Mouse (Mus musculus) kidney, postnatal 14 days (tissue): ENCODE measurements around the gene Pilra.
A peak's percentile ranks its signal among the peaks of the same experiment; 100 is the strongest.

Source experiments
- DNase-seq: peaks from one replicate; pipeline ENCODE4 v3.0.0; 2022; ENCODE audit warnings: mixed read lengths

Gene Pilra

DNA sequence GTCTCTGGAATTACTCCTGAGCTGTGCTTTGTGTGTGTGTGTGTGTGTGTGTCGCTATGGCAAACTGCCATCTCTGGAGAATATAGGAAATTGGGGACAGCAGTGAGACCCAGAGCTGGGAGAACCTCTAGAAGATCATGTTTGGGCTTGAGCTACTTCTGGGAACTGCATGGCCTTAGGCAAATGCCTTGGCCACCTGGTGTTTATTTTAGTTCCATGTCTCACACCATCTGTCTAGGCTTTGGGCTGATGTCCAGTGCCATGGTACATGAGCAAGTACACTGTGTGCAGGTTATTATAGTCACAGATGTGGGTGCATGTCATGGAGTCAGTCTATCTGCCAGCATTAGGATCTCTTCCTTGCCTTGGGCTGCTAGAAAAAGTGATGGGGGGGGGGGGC, 13.5 kb downstream of the Pilra start:
- no peak for DNase-seq

DNA sequence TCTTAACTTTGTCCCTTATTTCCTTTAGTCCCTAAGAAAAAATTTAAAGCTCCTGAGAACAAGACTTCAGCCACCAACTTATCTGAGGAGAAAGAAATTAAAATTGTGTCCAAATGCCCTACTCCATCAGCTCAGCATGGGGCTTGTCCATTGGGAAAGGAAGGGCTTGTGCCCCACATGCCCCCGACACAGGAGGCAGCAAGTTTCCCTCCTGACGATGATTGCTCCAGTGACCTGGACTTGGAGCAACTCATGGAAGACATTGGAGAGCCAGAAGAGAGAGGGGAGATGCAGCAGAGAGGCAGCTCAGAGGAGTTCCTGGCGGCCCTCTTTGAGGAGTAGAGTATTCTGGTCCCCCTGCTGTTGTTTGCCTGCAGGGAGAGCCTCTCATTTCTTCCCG, 14.0 kb downstream of the Pilra start:
- DNase-seq = no peak

DNA sequence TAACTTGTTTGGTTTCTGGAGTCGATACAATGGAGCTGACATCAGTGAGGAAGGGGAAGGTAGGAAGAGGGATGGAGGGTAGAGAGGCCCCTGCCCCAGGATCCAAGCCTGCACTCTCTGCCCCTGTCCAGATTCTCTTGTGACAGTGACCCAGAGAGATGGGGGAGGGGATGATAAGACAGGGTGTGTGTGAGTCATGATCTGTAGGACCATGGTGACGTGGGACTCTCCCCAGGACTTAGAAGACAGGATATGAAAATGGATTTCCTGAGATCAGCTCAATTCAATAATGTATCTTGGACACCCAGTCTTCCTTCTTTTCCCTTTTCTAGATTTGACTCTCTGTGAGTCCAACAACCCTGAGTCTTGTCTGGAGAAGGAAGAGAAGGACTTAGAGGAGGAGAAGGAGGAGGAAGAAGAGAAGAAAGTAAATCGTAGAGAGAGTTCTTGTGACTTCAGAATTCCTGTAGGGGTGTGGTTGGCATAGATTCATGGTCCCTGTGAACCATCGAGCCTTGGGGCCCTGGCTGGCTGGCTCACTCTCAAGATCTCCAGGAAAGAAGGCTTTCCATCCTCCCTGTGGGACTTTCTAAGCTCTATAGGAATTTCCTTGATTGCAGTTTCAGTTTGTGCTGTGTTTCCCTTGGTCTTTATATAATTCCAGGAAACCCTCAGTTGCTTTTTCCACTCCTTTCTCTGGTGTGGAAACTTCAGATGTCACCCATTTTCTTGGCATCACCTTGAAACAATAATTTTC, 18.4 kb downstream of the Pilra start:
- DNase-seq = no peak

DNA sequence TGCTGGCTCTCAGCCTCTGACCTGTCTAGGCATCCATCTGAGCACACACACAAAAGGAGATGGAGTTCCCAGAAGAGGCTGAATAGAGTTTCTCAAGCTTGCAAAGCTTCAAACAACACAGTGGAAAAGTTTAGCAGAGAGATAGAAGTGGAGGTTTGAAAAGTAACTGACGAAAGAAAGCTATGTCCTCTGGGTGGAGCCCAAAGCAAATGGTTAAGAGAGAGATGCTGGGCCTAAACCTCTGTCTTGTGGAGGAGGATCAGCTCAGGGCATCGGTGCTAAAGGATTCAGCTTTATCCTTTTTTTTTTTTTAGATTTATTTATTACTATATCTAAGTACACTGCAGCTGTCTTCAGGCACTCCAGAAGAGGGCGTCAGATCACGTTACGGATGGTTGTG, 27.8 kb downstream of the Pilra start:
- DNase-seq = no peak

DNA sequence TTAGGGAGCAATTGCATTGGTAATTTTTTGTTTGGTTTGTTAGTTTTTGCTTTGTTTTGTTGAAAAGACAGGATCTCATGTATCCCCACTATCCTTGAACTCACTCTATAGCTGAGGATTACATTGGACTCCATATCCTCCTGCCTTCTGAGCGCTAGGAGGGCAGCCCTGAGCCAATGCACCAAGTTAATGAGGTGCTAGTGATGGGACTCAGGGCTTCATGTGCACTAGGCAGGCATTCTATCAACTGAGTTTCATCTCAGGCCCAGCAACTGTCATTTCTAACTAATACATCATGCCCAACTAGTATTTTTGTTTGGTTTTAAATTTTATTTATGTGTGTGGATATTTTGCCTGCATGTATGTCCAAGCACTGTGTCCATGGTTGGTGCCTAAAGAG, 29.9 kb downstream of the Pilra start:
- DNase-seq = no peak

DNA sequence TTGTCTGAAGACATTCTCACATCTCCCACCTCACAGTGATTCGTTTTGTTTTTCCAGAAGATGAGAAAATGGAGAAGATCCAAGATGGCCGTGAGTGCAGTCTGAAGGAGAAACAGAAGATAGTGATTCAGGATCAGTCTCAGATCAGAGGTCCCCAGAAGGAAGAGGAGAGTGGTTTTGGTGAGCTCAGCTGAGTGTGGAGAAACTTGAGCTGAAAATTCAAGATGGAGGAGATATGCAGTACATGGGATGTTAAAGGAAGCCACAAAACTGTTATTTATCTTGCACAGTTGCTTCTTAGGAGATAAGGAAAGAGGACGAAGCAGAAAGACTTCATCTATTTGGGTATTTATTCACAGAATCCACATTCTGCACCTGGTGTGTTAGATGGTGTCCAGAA, 35.2 kb downstream of the Pilra start:
- no peak for DNase-seq

DNA sequence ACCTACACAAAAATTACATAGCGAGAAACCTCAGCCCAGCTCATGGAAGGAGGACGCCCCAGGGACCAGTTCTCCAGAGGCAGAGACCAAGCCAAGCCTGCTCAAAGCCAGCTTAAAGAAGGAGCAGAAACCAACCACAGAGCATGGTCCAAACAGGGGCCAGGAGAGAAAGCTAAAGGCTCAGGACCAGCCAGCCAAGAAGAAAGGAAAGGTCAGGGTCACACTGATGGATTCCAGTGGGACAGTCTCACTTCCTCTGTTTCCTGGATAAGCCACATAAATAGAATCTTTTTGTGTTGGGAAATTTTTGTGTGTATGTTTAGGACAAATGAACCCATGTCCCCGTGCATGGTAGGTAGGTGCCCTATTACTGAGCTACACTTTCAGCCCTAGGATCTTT, 39.5 kb downstream of the Pilra start:
- DNase-seq = no peak

DNA sequence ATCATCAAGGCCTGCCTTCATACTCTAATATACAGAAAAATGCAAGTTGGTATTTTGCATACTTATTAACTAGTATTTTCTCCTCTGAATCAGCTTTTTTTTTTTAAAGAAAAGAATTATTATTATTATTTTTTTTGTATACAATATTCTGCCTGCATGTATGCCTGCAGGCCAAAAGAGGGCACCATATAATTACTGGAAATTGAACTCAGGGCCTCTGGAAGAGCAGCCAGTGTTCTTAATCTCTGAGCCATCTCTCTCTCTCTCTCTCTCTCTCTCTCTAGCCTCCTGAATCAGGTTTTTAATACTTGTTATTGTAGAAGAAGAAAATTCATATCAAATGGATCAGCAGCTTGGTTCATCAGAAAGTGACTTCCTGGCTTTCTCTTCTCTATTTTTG, 44.5 kb downstream of the Pilra start:
- DNase-seq = no peak

DNA sequence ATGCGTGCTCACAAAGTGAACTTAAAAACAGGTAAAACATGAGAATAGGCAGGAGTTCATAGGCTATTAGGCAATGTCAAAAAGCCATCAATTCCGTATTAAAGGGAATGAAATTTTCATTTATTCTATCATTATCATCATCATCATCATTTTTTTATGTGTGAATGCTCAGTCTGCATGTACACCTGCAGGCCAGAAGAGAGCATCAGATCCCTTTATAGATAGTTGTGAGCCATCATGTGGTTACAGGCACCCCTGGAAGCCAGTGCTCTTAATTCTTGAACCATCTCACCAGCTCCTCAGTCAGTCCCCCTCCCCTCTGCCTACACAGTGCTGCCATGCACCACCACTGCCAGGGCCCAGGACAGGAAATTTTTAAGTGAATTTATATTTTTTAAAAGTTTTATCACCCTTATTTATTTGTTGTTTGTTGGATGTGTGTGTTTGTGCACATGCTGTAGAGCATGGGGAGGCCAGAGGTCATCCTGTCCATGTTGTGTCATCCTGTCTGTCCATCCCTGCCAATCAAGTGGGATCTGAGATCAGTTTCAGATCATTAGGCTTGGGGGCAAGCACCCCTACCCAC, 47.0 kb downstream of the Pilra start:
- DNase-seq = no peak

GRCm38 (mm10) chr5:137788171-137788570, 47.9 kb downstream of the Pilra start:
- DNase-seq = no peak

DNA sequence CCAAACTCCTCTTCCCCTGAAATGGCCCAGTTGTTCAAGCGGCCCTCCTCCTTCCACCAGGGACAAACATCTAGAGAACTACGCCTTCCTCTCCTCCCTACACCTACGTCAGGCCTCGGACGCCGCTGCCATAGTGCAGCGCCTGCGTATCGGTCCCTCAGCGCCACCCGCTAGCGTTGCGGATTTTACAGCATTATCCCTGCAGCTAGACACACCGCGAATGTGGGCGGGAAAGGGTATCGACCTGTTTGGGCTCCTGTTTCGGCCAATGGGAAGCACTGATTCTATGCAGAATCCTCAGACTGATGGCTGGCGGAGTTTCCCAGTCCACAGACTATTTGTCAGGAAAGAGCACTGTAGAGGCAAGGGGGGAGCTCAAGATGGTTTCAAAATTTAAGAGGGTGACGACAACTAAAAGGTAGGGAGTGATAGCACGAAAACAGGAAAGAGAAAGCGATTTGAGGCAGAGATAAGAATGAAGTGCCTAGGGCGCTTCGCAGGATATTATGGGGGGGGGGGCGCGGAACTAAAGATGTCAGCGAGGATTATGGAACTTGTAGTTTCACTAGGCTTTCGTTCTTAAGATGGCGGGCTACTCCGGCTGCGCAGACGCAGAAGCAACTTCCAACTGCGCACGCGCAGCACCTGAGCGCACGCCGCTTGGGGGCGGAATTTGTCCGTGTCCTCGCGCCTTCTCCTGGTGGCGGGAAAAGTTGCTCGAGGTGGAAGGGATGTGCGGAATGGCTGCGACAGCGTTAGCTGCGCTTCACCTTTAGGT, 48.7 kb downstream of the Pilra start, which contains the start of the genes Mepce and Zcwpw1:
Gene Mepce (minus strand): TSS at position 505 of the 778 bp plus-strand sequence.
Gene Zcwpw1 (plus strand): TSS at position 648 of the 778 bp plus-strand sequence.
- peak; percentile 96 for DNase-seq

DNA sequence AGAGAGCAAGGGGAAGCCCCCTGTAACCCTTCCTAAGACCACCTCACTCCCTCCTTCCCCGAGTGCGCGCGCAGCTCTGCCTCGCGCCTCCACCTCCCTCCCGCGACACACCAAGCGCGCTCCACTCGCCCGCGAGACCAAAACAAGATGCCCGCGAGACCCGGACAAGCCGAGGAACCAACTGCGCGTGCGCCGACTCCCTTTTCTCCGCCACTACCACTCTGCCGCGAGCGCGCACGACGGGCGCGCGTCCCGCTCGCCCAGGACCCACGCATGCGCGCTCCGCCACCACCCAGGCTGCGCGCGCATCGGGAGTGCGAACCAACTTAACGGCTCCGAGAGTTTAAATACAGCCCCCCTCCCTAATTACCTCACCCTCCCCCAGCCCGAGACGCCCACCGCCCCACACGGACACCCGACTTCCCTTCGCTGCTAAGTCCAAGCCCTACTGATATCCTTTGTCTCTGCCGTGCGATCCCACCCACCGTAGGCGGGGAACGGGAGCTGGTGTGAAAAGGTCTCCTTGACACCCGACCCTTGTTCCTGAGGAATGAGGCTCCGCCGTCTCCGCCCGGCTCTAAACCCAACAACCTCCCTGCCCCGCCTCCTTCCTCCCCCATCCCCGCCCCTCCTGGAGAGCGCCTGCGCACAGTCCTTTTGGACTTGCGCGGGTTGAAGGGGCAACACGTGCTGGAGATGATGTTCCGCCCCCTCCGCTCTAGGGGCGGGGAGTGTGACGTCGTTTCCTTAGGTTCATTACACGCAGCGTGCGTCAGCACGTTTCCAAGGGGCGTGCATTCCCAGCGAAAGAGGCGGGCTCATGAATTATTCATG, 49.8 kb downstream of the Pilra start:
- DNase-seq = peak; percentile 100

DNA sequence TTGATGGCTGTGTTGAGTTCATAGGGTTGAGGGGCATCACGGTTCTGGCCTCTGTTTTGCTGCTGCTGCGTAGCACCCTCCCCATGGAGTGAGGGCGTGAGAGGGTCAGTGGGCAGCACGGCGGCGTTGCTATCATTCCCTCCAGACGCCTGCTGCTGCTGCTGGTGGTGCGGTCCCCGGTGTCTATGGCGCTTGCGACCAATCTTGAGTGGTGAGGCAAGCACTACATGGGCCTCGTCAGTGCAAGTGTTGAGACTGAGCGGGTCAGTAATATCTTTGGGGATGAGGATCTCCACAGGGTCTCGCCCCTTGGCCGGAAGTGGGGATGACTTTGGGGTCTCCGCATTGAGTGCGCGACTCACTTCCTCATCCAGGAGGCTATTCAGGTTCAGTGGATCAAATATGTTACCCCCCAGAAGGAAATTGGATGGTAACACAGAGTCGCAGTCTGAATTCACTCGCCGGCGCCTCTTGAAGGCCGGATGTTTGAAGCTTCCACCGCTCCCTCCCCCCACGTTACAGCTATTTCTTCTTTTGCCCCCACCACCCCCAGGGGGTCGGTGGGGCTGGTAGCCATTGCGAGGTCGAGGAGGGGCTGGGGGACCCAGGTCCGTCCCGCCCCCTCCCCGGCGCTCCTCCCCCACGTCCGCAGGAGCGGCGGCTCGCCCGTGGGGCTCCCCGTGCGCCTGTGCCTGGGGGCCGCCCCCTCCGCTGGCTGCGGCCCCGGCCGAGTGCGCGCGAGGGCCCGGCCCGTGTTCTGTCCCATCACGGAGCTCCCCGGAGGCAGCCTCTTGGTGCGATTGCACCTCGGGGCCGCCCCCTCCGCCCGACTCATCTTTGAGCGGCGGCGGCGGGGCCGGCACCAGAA, 50.7 kb downstream of the Pilra start:
- DNase-seq = no peak

DNA sequence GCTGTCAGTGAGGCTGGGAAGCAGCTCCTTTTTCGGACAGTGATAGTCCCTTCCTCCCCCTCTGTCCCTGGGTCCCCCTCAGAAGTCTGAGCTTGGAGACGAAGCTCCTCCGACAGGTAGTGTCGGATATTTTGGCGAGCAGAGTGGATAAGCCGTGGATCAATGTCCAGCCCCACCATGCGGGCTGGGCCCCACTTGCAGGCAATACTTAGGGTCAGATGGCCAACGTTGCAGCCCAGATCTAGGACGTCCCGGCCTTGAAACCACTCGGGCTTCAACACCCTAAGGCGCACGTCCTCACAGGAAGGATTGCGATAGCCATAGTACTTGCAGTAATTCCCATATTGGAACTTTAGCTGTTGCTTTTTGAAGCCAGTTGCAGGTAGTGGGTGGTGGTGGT, 51.5 kb downstream of the Pilra start:
- no peak for DNase-seq

- no peak for DNase-seq
These were observed 52.1 kb downstream of the Pilra start for GRCm38 (mm10) chr5:137783901-137784540.

- DNase-seq = no peak
These were observed 53.1 kb downstream of the Pilra start for GRCm38 (mm10) chr5:137782776-137783522.

GRCm38 (mm10) chr5:137781661-137782060, 54.4 kb downstream of the Pilra start:
- DNase-seq = no peak

- peak; percentile 39 for DNase-seq
These were observed 56.8 kb downstream of the Pilra start for GRCm38 (mm10) chr5:137779053-137779933.

DNA sequence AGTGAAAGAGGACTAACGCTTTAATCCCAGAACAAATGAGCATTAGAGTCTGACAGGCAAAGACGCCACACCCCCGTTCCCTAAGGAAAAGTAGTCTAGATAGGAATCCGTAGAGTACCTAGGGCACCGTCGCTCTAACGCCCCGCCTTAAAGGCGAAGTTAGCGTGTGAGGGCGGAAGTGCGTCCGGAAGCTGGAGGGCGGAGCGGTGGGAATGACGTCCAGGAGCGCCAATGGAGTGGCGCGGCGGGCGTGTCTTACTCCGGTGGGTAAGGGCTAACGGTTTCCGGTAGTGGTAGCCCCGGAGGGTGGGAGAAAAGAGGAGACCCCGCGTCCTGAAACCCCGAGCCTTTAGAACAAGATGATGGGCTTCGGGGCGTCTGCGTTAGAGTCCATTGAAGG, 57.4 kb downstream of the Pilra start, which contains the start of gene Ppp1r35:
Gene Ppp1r35 (plus strand): TSS at position 215 of the 400 bp plus-strand sequence.
- DNase-seq = peak; percentile 98
